Mouse (Mus musculus) adrenal gland, postnatal 36 days (tissue): Measurements from ENCODE around the gene P3h4. TPM values are rescaled to one million over a fixed set of nuclear protein-coding genes. Genes with fewer than 3 reads are reported as not detected.

Experiments
- DNase-seq, 2 experiments: peaks; one replicate each; pipeline ENCODE4 v3.0.0; 2021; ENCODE audit warnings: mixed read lengths in 1 of 2
- total RNA-seq, 2 experiments: library from RNA; stranded (reverse); gene quantifications; 2 replicates each; pipeline ENCODE4 v1.2.3; 2021

The P3h4 gene
- total RNA-seq, 2 experiments from 2014 or later, result 26.3 to 40.5 TPM

- DNase-seq, result no peak
These were observed 5.7 kb downstream of the P3h4 start for GRCm38 (mm10) chr11:100408835-100409462.

DNA sequence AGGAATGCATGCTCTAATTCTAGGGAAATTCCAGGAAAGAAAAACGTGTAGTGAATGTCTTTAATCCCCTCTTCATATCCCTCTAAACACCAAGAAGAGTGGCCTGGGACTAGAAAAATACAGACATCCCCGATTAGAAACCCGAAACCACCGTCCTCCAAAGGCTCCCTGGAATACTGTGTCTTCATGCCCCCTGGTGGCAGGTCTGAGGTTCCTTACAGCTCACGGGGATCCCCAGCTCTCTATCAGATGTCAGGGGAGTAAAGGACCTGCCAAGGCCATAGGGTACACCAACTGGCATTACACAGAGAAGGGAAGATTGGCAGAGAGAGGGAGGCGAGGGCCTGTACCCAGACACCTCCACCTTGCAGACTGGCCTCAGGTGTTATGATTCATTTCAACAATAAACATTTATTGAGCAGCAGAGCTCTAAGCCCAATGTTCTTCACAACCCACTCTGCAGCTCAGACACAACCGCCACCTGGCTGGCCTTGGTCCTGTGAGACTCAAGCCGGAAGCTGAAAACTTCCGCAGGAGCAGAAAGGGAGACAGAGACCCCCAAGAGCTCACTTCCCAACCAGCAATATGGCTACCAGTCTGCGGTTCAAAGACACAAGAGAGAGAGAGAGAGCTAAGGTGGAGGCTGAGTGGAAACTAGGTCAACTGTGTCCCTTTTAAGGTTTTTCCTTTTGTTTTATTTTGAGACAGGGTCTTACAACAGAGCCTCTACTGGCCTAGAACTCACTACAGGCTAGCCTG is 6.4 kb downstream of the P3h4 start:
- DNase-seq, result peak; percentile 73 to 86

- no peak for DNase-seq
These were observed 7.5 kb downstream of the P3h4 start for GRCm38 (mm10) chr11:100406995-100407705.

- DNase-seq, result no peak
These were observed 8.4 kb downstream of the P3h4 start for GRCm38 (mm10) chr11:100406273-100406672.

DNA sequence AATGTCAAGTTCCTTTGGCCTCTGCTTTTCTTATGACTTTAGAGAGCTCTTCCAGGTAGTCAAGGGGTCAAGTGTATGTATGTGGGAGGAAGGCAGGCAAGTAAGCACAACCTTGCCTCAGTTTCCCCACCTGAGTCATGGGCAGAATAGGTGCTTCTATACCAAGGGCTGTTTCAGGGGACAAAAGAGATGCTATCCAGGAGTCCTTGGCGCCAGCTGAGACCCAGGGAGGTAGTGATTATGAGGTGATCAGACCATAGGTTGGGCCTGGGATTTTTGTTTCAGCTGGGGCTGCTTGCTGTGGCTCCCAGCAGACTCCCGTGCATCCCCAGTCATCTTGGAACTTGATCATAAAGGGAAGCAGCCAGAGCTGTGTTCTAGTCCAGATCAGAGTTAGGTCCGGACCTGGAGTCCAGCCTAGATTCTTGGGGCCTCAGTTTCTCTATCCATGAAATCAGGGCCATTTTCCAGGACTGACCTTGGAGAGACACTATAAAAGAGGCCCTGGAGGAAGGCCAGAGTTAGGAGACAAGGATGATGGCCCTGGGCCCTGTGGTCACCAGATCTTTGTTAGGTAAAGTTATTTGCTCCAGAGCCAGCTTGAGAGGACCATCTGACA is 10.1 kb downstream of the P3h4 start:
- no peak for DNase-seq

GRCm38 (mm10) chr11:100403445-100404134 is 11.0 kb downstream of the P3h4 start:
- peak in 1 of 2 experiments; percentile 37 for DNase-seq

GRCm38 (mm10) chr11:100402682-100403081 is 12.0 kb downstream of the P3h4 start:
- DNase-seq, result no peak

GRCm38 (mm10) chr11:100402240-100402639 is 12.4 kb downstream of the P3h4 start:
- DNase-seq, result no peak

GRCm38 (mm10) chr11:100400842-100401241 is 13.8 kb downstream of the P3h4 start:
- no peak for DNase-seq

GRCm38 (mm10) chr11:100399727-100400538 is 14.7 kb downstream of the P3h4 start:
- DNase-seq, result no peak

GRCm38 (mm10) chr11:100399320-100399719 is 15.3 kb downstream of the P3h4 start:
- DNase-seq, result no peak

GRCm38 (mm10) chr11:100398517-100398916 is 16.1 kb downstream of the P3h4 start:
- no peak for DNase-seq

- DNase-seq, result peak; percentile 100
These were observed 16.8 kb downstream of the P3h4 start, which contains the start of gene Jup for GRCm38 (mm10) chr11:100397600-100398389. TSS of gene Jup (minus strand) at chr11:100397763.

DNA sequence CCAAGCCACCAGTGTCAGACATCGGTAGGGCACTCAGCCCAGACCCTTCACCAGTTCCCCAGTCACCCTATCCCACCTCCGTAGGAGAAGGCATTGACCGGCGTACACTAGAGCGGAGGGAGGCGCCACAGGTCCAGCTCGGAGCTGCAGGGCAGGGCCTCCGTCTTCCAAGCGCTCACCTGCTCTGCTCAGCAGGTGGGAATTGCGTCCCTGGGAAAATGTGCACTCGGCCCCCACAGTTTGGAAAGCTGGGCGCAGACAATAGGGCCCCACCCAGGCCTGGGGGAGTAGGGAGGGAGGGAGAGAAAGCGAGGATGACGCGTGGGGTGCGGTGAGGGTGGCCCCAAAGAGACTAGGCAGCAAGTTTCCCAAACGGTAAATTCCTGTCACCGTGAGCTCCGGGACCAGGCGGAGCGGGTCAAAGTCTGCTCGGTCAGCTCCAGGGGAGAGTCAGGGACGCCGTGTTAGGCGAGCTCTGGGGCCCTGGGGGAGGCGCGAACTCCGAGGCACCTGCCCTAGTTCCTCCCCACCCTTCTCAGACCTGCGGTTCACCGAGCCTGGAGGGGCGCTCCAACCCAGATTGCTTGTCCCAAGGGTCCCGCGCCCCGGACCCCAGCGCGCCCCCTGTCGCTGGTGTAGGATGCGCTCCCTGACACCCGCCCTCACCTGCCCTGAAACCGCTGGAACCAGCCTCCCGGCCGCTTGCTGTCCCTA is 17.6 kb downstream of the P3h4 start:
- peak in 1 of 2 experiments; percentile 33 for DNase-seq

- DNase-seq, result peak; percentile 37 to 57
These were observed 18.6 kb downstream of the P3h4 start for GRCm38 (mm10) chr11:100395861-100396631.

DNA sequence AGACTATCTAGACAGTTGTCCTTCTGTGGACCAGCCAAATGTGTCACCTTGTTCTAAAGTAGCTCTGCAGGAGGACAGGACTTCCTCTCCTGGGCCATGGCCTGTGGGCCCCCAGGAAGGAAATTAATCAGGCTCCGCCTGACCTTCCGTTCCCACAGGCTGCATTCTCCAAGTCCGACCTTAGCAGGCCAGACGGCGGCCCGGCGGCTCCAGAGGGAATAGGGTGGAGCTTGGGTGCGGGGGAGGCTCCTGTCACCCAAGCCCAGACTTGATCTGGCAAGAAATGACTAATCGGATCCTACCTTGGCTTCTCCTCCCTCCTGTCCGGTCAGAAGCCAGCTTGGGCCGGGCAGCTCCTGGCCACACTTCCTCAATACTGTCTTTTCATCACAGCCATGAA is 19.4 kb downstream of the P3h4 start:
- peak; percentile 85 to 86 for DNase-seq

GRCm38 (mm10) chr11:100394353-100395074 is 20.1 kb downstream of the P3h4 start:
- no peak for DNase-seq

GRCm38 (mm10) chr11:100393733-100394132 is 20.9 kb downstream of the P3h4 start:
- no peak for DNase-seq
